Mouse (Mus musculus): ENCODE data around the gene Gas2.

DNA sequence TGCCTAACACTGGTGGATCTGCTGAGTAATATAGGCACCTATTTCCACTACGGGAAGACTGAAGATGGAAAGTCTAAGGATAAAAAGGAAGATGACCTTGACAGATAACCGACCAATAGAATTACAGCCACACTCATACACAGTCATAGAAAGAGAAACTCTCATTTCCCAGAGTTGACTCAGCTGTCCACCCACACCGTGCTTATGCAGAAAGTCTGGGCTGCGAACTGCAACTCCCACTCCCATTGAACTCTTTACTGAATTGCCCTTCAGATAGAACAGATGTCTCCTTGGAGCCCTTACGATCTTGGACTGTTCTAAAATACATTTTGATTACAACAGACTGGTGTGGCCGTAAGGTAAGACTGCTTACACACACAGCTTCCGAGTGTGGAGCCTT lies 102.9 kb downstream of the Gas2 start:
- TF ChIP-seq CTCF (IDR thresholded peaks at IDR 0.05; ENCODE audit: low read depth) (no peak), EP300 (IDR thresholded peaks at IDR 0.05; ENCODE audit: low read depth) (no peak)
